Mouse (Mus musculus) induced T-regulatory cell, adult 2 months (primary cell): ENCODE measurements at regions not wholly inside any gene's neighbourhood (a gene's known extent, or its start where the extent isn't known, plus 50 kb on each side); places are given as distances from the start of the nearest gene placed in this dataset.

Experiments
- DNase-seq: peaks from one replicate; pipeline ENCODE4 v3.0.0-alpha.2; 2012; ENCODE audit warnings: low read depth

DNA sequence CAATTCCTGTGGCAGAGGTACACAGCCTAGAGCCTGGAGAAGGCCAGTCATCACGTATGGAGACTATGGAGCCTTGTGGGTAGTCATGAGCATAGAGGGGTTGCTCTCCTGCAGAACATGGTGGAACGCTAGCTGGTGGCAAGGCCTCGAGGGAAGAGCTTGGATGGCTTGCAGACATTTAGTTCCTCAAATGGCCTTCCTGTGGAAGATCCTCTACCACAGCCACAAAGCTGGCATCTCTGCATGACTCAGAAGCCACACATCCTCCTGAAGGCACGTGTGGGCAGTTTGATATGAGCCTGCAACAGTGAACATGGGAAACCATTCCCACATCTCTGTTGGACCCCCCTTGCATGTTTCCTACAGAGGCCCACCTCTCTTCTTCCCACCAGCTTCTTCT is 547.9 kb upstream of the Lrrc6 start:
- DNase-seq = no peak

GRCm38 (mm10) chr15:67048148-67048547 is 547.4 kb upstream of the Lrrc6 start:
- DNase-seq = no peak

GRCm38 (mm10) chr15:67045920-67046804 is 545.5 kb upstream of the Lrrc6 start:
- no peak for DNase-seq

DNA sequence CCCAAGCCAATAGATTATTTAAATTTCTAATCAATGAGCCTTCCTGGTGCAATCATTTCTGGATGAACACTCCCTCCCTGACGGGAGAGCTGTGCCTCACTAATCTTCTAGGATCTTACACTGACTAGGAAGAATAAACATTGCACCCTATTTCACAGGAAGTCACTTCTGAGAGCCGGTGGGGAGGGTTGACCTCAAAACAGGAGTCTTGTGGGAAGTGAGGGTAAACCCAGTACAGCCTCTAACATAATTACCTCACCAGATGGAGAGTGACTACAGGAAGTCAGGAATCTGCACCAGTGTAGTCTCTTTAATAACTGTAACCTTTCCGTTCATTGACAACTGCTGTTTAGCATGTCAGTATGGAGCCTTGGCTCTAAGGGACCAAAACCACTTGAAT is 544.6 kb upstream of the Lrrc6 start:
- DNase-seq = peak; percentile 57

DNA sequence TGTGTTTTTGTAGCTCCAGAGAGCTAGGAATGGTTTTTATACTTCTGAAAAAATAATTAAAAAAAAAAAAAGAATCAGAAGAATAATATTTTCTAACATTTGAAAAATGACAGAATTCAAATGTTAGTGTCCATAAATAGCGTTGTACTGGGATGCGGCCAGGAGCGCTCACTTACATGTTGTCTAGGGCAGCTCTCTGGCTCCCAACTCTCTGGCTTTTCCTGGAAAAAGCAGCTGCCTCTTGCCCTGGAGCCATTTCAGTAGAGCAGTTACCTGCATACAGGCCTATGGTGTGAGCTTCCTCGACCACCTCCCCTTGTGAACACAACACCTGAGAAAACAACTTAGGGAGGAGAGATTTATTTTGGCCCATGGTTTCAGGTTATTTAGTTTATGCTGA is 544.1 kb upstream of the Lrrc6 start:
- no peak for DNase-seq

- DNase-seq = peak; percentile 70
Measured at GRCm38 (mm10) chr15:67042131-67042530, 541.4 kb upstream of the Lrrc6 start.

- DNase-seq = no peak
Measured at GRCm38 (mm10) chr15:67040229-67040628, 539.5 kb upstream of the Lrrc6 start.

DNA sequence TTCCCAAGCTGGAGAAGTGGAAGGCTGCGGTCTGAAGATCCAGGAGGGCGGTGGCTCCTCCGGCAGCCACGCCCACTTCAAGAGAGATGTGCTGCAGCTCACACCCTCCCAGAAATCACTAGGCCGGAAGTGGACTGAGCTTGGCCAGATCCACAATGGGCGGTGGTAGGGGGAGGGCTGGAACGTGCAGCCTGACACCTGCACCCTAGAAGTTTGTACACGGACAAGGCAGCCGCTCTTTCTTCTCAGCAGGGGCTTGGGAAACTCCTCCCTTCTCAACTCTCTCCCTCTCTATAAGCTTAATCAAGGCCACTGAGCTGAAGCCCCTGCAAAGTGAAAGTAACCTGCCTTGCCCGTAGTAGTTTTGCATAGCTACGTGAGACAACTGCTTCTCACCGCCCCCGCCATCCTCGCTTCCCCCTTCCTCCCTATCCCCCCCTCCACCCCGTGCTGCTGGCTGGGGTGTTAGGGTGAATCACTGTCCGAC is 538.8 kb upstream of the Lrrc6 start:
- peak; percentile 88 for DNase-seq

DNA sequence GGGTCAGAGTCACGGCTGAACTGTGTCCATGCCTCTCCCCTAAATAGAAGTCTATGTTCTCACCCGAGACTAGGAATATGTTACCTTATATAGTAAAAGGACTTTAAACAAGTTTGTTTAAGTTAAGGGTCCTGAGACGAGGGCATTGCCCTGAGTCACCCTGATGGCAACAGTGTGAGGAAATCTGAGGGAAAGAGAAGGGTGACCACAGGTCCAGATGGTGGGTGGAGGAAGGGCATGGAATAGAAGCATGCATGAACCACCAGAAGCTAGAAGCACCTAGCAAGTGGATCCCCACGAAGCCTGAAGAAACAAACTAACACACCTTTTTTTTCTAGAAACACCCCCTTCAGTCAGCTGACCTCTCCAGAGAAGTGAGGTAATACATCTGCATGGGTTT is 536.9 kb upstream of the Lrrc6 start:
- DNase-seq = no peak

- DNase-seq = no peak
Measured at GRCm38 (mm10) chr15:67036341-67036740, 535.6 kb upstream of the Lrrc6 start.

- DNase-seq = no peak
Measured at GRCm38 (mm10) chr15:67033936-67034335, 533.2 kb upstream of the Lrrc6 start.

DNA sequence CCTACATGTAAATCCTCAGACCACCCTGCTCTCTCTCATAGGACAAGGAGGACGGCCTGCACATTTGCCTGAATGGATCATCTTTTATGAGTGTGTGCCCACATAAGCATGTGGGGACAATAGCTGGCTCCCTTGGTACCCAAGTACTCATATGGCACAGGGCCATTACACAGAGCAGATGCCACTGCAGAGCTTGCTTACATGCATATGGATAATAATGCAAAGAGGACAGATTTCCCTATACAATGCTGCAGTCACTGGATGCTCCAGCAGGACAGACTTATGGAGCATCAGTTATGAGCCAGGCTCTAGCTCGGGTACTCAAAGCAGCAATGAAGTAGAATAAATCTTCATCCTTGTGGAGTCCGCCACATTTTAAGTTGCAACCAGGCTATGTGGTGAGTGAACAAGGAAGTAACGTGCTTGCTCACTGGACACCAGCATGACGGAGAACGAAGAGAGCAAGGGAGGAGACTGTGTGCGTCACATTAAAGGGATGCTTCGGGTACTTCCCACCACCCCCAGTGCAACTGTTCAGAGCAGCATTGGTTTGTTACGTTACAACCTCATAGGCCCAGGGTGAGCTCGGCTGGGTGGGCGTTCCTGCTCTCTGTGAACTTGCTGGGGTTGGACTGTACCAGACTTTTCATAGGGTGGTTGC is 531.3 kb upstream of the Lrrc6 start:
- no peak for DNase-seq

- DNase-seq = no peak
Measured at GRCm38 (mm10) chr15:67030975-67031374, 530.3 kb upstream of the Lrrc6 start.

DNA sequence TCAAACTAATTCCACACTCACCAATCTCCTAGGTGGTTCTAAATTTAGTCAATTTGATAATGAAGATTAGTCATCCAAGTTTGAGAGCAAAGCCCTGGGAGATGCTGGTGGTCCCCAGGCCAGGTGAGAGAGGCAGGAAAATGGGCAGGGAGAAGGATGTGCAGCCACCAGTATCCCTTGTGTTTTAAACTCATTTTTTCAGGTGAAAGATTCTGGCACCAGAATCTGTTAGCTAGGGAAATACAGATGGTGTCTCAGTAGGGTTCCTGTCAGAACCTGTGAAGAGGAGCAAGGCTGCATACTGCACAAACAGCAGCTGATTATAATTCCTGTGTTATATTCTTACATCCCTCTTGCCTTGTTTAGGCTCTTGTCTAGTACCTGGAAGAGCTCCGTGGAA is 527.5 kb upstream of the Lrrc6 start:
- no peak for DNase-seq

DNA sequence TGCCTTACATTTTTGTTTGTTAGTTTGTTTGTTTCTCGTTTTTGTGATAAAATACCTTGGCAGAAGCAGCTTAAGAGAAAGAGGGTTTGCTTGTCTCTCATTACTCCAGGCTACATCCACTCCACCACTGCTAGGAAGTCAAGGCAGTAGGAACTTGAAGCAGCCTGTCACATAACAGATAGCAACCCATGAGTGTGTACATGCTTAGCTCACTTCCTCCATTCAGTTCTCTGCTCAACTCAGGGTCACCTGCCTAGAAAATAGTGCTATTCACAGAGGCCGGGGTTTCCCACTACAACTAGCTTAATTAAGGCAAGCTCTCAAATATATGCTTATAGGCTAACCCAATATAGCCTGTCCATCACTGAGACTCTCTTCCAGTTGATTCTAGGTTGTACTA is 527.0 kb upstream of the Lrrc6 start:
- DNase-seq = no peak

DNA sequence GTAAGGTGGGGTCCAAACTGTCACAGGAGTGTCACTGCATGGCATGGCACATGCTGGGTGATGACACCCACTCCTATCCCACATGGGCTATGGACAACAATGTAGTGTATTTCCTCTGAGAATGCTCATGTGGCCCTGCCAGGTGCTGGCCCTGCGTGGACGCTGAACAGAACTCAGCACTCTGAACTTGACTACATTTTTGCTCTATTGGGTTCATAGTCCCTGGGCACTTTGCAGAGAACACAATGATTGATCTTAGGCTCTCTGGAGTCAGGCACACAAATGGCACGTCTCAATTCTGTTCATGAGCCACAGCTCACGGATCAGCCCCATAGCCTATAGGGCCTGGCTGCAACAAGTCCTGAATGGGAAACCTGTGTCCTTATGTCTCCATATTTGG is 525.0 kb upstream of the Lrrc6 start:
- DNase-seq = no peak

- DNase-seq = no peak
Measured at GRCm38 (mm10) chr15:67024386-67024785, 523.7 kb upstream of the Lrrc6 start.

GRCm38 (mm10) chr15:67023081-67023480 is 522.4 kb upstream of the Lrrc6 start:
- DNase-seq = no peak

GRCm38 (mm10) chr15:67021391-67021790 is 520.7 kb upstream of the Lrrc6 start:
- DNase-seq = no peak

- DNase-seq = no peak
Measured at GRCm38 (mm10) chr15:67019891-67020290, 519.2 kb upstream of the Lrrc6 start.

GRCm38 (mm10) chr15:67019194-67019661 is 518.5 kb upstream of the Lrrc6 start:
- no peak for DNase-seq
